Mouse (Mus musculus) kidney, embryonic 15.5 days (tissue): ENCODE results near the gene Gnptab. TPM values are rescaled to one million over a fixed set of nuclear protein-coding genes. Genes with fewer than 3 reads are reported as not detected.

Experiments used
- ATAC-seq: fragments of 200-750 bp; cut with Nextera tagmentation; replicated peaks from 2 replicates; pipeline ENCODE4 v1.8.0; 2017; ENCODE audit warnings: moderate TSS enrichment; ENCODE audit not compliant: low FRiP score
- H3K27ac ChIP-seq: fragments of 300-500 bp; sonication (generic); 2 replicates; pipeline ENCODE4 v1.5.1; 2015; ENCODE audit warnings: mild to moderate bottlenecking, inconsistent platforms
- H3K27me3 ChIP-seq: fragments of 300-500 bp; sonication (generic); 2 replicates; pipeline ENCODE4 v1.6.1; 2015; ENCODE audit warnings: inconsistent platforms
- H3K36me3 ChIP-seq: fragments of 300-500 bp; sonication (generic); 2 replicates; pipeline ENCODE4 v1.6.1; 2015; ENCODE audit warnings: inconsistent platforms
- H3K4me1 ChIP-seq: fragments of 300-500 bp; sonication (generic); 2 replicates; pipeline ENCODE4 v1.6.1; 2015; ENCODE audit warnings: inconsistent platforms
- H3K4me2 ChIP-seq: fragments of 300-500 bp; sonication (generic); 2 replicates; pipeline ENCODE4 v1.6.1; 2015; ENCODE audit warnings: moderate library complexity, mild to moderate bottlenecking, inconsistent platforms
- H3K4me3 ChIP-seq: fragments of 300-500 bp; sonication (generic); replicated peaks from 2 replicates; pipeline ENCODE4 v1.5.1; 2015; ENCODE audit warnings: mild to moderate bottlenecking, inconsistent platforms
- H3K9ac ChIP-seq: fragments of 300-500 bp; sonication (generic); 2 replicates; pipeline ENCODE4 v1.6.1; 2015; ENCODE audit warnings: mild to moderate bottlenecking, inconsistent platforms
- H3K9me3 ChIP-seq: fragments of 300-500 bp; sonication (generic); replicated peaks from 2 replicates; pipeline ENCODE4 v1.6.1; 2016; ENCODE audit warnings: inconsistent platforms
- WGBS: fragments of 180-500 bp; shearing (Covaris S2); methylation state at CpG from one replicate; pipeline ENCODE4 v1.1.7; 2015; ENCODE audit warnings: mixed read lengths; 5-methylcytosine and 5-hydroxymethylcytosine counted together
- polyA plus RNA-seq: library from polyadenylated mRNA; unstranded; fragments of >200 nt; fragmentation: Nextera tagmentation; extraction: Ambion mirVana; gene quantifications from 2 replicates; pipeline ENCODE4 v1.2.1, GENCODE M21; 2015

Gnptab gene
- polyA plus RNA-seq, 1 experiment from 2014 or later: 14.3 TPM

- 0 out of 2 replicates have a peak overlapping the region, but pooled peaks have one; percentile 1 for H3K9ac ChIP-seq
- ATAC-seq: 0 out of 2 replicates have a peak, but pooled peaks have one; percentile 11
These were observed 1.6 kb downstream of the Gnptab start for GRCm38 (mm10) chr10:88380430-88381060.

GRCm38 (mm10) chr10:88381286-88381685 lies 2.4 kb downstream of the Gnptab start:
- H3K9ac ChIP-seq: 0 out of 2 replicates have a peak overlapping the region, but pooled peaks have one; percentile 1
- H3K36me3 ChIP-seq: no peaks in the 10 kb centered on the region
- H3K9me3 ChIP-seq: no peaks in the 10 kb centered on the region
- 70% methylated on average over 4 of the region's 4 CpGs for WGBS
- H3K27me3 ChIP-seq: no peaks in the 10 kb centered on the region
- no peak overlapping the region; the same call in 1 of the 2 replicates for H3K4me3 ChIP-seq
- H3K4me1 ChIP-seq: peaks cover 46% of the 10 kb centered on the region
- no peak for ATAC-seq
- no peak overlapping the region for H3K27ac ChIP-seq
- H3K4me2 ChIP-seq: peak overlapping the region; percentile 89

More at GRCm38 (mm10) chr10:88380430-88381060, 1.6 kb downstream of the Gnptab start:
- Histone ChIP-seq H3K4me3 (peak overlapping the region; percentile 85), H3K27me3 (peaks cover 5% of the 10 kb centered on the region; the same call in 1 of the 2 replicates), H3K36me3 (no peaks in the 10 kb centered on the region), H3K4me2 (peak overlapping the region; percentile 89), H3K27ac (peak overlapping the region; percentile 37; the same call in 1 of the 2 replicates), H3K4me1 (peaks cover 39% of the 10 kb centered on the region), H3K9me3 (no peaks in the 10 kb centered on the region)
- 43% methylated on average over 14 of the region's 14 CpGs for WGBS

DNA sequence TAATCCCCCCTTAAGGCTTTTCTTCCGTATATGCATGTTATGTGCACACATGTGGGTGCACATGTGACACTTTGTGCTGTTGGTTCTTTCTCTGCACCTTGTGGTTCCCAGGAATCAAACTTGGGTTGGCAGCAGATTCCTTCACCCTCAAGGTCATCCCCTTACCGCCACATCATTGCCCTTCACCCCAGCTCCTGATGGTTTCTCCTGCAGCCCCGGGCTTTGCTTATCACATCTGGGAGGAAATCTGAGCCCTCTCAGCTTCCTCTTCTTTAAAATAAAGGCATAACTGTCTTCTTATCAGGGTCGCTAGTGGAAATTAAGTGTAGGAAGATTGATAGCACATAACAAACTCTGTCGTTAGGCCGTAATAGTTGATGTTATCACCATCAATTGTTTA lies 3.1 kb downstream of the Gnptab start:
- H3K4me1 ChIP-seq: peaks cover 47% of the 10 kb centered on the region
- 38% methylated on average over 6 of the region's 6 CpGs for WGBS

DNA sequence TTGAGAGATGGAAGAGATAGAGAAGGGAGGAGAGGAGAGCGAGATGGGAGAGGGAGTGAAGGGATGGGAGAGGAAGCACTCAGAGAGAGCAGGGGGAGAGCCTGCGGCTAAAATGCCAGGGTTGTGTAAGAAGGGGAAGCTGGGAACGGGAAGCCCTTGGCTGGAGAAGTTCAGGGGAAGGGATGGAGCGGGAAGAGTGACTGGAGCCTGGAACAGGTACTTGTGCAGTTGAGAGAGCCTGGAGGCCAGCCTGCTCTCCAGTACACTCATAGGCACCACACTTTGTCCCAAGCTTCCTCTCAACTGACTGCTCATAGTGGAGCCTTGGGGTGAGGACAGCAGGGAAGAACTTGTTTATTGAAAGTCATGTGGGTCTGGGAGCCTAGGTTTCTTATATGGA lies 4.5 kb downstream of the Gnptab start:
- no peaks in the 10 kb centered on the region for H3K36me3 ChIP-seq
- peaks cover 47% of the 10 kb centered on the region for H3K4me1 ChIP-seq
- H3K9me3 ChIP-seq: no peaks in the 10 kb centered on the region
- H3K9ac ChIP-seq: no peak overlapping the region
- no peak overlapping the region for H3K4me3 ChIP-seq
- WGBS: 56% methylated on average over 4 of the region's 4 CpGs
- ATAC-seq: no peak
- H3K4me2 ChIP-seq: no peak overlapping the region
- H3K27me3 ChIP-seq: no peaks in the 10 kb centered on the region
- no peak overlapping the region for H3K27ac ChIP-seq

More for the DNA sequence above, 3.1 kb downstream of the Gnptab start:
- no peak overlapping the region for H3K4me3 ChIP-seq
- no peaks in the 10 kb centered on the region for H3K36me3 ChIP-seq
- H3K9ac ChIP-seq: no peak overlapping the region
- no peaks in the 10 kb centered on the region for H3K27me3 ChIP-seq
- H3K27ac ChIP-seq: no peak overlapping the region
- H3K9me3 ChIP-seq: no peaks in the 10 kb centered on the region
- ATAC-seq: no peak
- no peak overlapping the region for H3K4me2 ChIP-seq

GRCm38 (mm10) chr10:88384081-88384480 lies 5.1 kb downstream of the Gnptab start:
- Histone ChIP-seq H3K4me3 (no peak overlapping the region), H3K27ac (no peak overlapping the region), H3K36me3 (no peaks in the 10 kb centered on the region), H3K9ac (no peak overlapping the region), H3K27me3 (no peaks in the 10 kb centered on the region), H3K4me2 (no peak overlapping the region), H3K9me3 (no peaks in the 10 kb centered on the region), H3K4me1 (peaks cover 46% of the 10 kb centered on the region)
- WGBS: 31% methylated on average over 5 of the region's 5 CpGs
- ATAC-seq: no peak

DNA sequence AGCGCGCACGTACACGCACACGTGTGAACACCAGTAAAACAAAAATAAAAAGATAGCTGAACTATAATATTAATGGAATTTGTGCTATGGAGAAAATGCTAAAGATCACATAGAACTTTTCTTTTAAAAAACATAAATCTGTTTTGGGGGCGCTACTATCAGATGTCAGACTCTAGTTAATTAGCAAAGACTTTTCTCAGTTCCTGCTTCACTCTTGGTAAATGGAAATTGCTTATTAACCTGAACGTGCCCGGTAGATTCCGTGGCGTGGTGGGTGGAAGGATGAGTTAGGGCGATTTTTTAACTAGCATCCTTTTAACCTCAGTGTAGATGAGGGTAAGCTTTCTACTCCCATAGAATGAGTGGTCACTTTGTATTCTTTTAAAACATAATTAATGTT lies 6.4 kb downstream of the Gnptab start:
- Histone ChIP-seq H3K9me3 (no peaks in the 10 kb centered on the region), H3K36me3 (no peaks in the 10 kb centered on the region), H3K4me3 (no peak overlapping the region), H3K27ac (no peak overlapping the region; the same call in 1 of the 2 replicates), H3K4me1 (peaks cover 54% of the 10 kb centered on the region), H3K4me2 (no peak overlapping the region), H3K27me3 (no peaks in the 10 kb centered on the region), H3K9ac (no peak overlapping the region)
- 78% methylated on average over 11 of the region's 11 CpGs for WGBS
- no peak for ATAC-seq

- Histone ChIP-seq H3K27ac (peak overlapping the region; percentile 64), H3K27me3 (no peaks in the 10 kb centered on the region), H3K4me2 (no peak overlapping the region), H3K4me1 (peaks cover 56% of the 10 kb centered on the region), H3K36me3 (no peaks in the 10 kb centered on the region), H3K4me3 (no peak overlapping the region), H3K9me3 (no peaks in the 10 kb centered on the region), H3K9ac (no peak overlapping the region)
- 81% methylated on average over 6 of the region's 6 CpGs for WGBS
- ATAC-seq: 0 out of 2 replicates have a peak, but pooled peaks have one; percentile 2
These were observed 6.8 kb downstream of the Gnptab start for GRCm38 (mm10) chr10:88385758-88386157.

GRCm38 (mm10) chr10:88386251-88386650 lies 7.3 kb downstream of the Gnptab start:
- no peak overlapping the region for H3K4me2 ChIP-seq
- peaks cover 51% of the 10 kb centered on the region for H3K4me1 ChIP-seq
- no peaks in the 10 kb centered on the region for H3K9me3 ChIP-seq
- 70% methylated on average over 6 of the region's 6 CpGs for whole genome bisulfite sequencing
- H3K4me3 ChIP-seq: no peak overlapping the region
- peak overlapping the region; percentile 64 for H3K27ac ChIP-seq
- no peaks in the 10 kb centered on the region for H3K36me3 ChIP-seq
- H3K27me3 ChIP-seq: no peaks in the 10 kb centered on the region
- peak; percentile 54; the same call in 1 of the 2 replicates for ATAC-seq
- H3K9ac ChIP-seq: no peak overlapping the region

- no peaks in the 10 kb centered on the region for H3K27me3 ChIP-seq
- H3K4me2 ChIP-seq: no peak overlapping the region; the same call in 1 of the 2 replicates
- ATAC-seq: peak; percentile 31; the same call in 1 of the 2 replicates
- WGBS: 32% methylated on average over 4 of the region's 4 CpGs
- H3K27ac ChIP-seq: peak overlapping the region; percentile 50
- H3K36me3 ChIP-seq: 0 out of 2 replicates have a peak, but pooled peaks cover 3% of the 10 kb centered on the region
- H3K9ac ChIP-seq: no peak overlapping the region
- no peaks in the 10 kb centered on the region for H3K9me3 ChIP-seq
- no peak overlapping the region for H3K4me3 ChIP-seq
- H3K4me1 ChIP-seq: peaks cover 29% of the 10 kb centered on the region
These were observed 10.6 kb downstream of the Gnptab start for GRCm38 (mm10) chr10:88389576-88389975.

DNA sequence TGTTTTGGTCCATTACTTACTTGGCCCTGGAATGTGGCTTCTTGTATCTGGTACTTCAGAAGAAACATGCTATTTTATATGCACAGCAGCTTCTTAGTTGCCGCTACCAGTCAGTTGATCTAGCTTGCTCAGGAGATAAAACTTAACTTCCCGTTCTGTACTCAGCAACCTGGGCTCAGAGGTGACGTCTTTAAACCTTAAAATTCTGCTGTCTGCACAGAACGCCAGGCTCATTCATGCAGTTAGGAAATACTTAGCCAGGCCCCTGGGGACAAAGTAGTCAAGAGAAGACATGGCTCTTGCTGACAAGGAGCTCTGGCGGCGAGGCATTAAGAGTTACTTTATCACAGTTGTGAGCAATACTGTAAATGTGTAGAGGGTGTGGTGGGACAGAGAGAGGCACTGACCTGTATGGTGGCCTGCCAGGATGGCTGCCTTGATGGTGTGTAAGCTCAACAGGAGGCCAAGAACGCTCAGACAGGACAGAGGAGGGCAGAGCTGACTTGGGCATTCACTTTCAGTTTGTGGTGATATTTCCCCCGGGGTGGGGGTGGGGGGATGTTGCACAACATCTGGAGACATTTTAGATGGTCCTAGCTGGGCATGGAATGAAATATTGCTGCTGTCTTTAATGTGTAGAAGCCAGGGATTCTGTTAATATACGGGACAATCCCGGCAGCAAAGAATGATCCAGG lies 11.3 kb downstream of the Gnptab start:
- WGBS: 42% methylated on average over 10 of the region's 10 CpGs
- Histone ChIP-seq H3K9me3 (no peaks in the 10 kb centered on the region), H3K4me3 (no peak overlapping the region), H3K4me1 (peaks cover 26% of the 10 kb centered on the region), H3K27ac (peak overlapping the region; percentile 50), H3K9ac (no peak overlapping the region), H3K36me3 (0 out of 2 replicates have a peak, but pooled peaks cover 3% of the 10 kb centered on the region), H3K27me3 (no peaks in the 10 kb centered on the region), H3K4me2 (no peak overlapping the region; the same call in 1 of the 2 replicates)
- no peak for ATAC-seq

DNA sequence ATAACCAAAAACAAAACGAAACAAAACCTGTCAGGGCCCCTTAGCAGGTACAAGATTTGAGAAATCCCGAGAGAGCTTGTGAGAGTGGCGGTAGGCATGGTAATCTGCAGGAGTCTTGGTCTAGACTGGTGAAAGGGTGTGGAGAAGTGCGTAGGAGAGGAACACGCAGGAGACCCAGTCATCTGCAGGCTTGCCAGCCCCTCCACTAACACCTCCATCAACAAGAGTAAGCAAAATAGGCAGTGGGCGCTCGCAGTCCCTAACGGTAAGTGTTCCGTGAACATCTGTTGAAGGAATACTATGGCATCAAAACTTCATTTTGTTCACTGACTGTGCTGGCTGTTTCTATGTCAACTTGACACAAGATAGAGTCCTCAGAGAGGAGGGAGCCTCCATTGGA lies 12.6 kb downstream of the Gnptab start:
- H3K27me3 ChIP-seq: no peaks in the 10 kb centered on the region
- peaks cover 18% of the 10 kb centered on the region for H3K4me1 ChIP-seq
- WGBS: 93% methylated on average over 9 of the region's 9 CpGs
- H3K36me3 ChIP-seq: 0 out of 2 replicates have a peak, but pooled peaks cover 3% of the 10 kb centered on the region
- H3K9ac ChIP-seq: no peak overlapping the region
- H3K9me3 ChIP-seq: no peaks in the 10 kb centered on the region
- ATAC-seq: no peak
- H3K27ac ChIP-seq: no peak overlapping the region
- no peak overlapping the region for H3K4me3 ChIP-seq
- H3K4me2 ChIP-seq: no peak overlapping the region

- Histone ChIP-seq H3K27me3 (no peaks in the 10 kb centered on the region), H3K36me3 (0 out of 2 replicates have a peak, but pooled peaks cover 3% of the 10 kb centered on the region), H3K4me3 (no peak overlapping the region), H3K9me3 (no peaks in the 10 kb centered on the region), H3K4me2 (no peak overlapping the region), H3K4me1 (peaks cover 18% of the 10 kb centered on the region), H3K27ac (no peak overlapping the region), H3K9ac (no peak overlapping the region)
- ATAC-seq: no peak
- 86% methylated on average over 9 of the region's 9 CpGs for WGBS
These were observed 13.4 kb downstream of the Gnptab start for GRCm38 (mm10) chr10:88392181-88392847.
